Mouse (Mus musculus): ENCODE measurements at regions not wholly inside any gene's neighbourhood (a gene's known extent, or its start where the extent isn't known, plus 50 kb on each side); places are given as distances from the start of the nearest gene placed in this dataset.

- Histone ChIP-seq H3K9me3 (no peaks in the 10 kb centered on the region), H3K4me3 (no peak overlapping the region), H3K27ac (replicated peaks) (no peak overlapping the region), H3K36me3 (no peaks in the 10 kb centered on the region), H3K4me2 (replicated peaks) (no peak overlapping the region), H3K4me1 (no peaks in the 10 kb centered on the region), H3K27me3 (peaks cover 11% of the 10 kb centered on the region), H3K9ac (replicated peaks) (no peak overlapping the region)
- no peak for ATAC-seq (replicated peaks)
- 89% methylated on average over 6 of the region's 6 CpGs for WGBS
These were observed 215.3 kb upstream of the Sulf2 start for GRCm38 (mm10) chr2:166370776-166371175.

- Histone ChIP-seq H3K9ac (replicated peaks) (no peak overlapping the region), H3K27ac (replicated peaks) (no peak overlapping the region), H3K9me3 (no peaks in the 10 kb centered on the region), H3K4me2 (replicated peaks) (no peak overlapping the region), H3K4me3 (no peak overlapping the region), H3K4me1 (peaks cover 19% of the 10 kb centered on the region), H3K36me3 (no peaks in the 10 kb centered on the region), H3K27me3 (peaks cover 43% of the 10 kb centered on the region; the same call in 1 of the 2 replicates)
- 86% methylated on average over 6 of the region's 6 CpGs for WGBS
- ATAC-seq (replicated peaks): no peak
These were observed 206.2 kb upstream of the Sulf2 start for GRCm38 (mm10) chr2:166361645-166362044.

DNA sequence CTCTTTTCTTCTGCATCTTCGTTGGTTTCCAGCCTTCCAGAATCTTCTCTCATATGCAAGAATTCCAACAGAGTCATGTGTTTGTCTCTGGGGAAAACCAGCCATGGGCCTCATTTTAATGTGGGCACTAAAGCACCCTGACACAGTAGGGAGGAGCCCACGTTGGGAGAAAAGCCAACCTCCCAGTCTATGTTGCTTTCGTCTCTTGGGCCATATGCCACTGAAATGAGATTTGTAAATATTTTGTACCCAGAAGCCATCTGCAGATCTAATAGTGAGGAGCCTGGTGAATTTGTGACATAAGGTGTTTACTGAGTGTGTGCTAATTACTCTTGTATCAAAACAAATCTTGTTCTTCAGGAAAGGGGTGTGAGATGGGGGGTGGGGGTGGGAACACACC is 205.3 kb upstream of the Sulf2 start:
- ATAC-seq (replicated peaks): peak; percentile 74
- H3K4me2 ChIP-seq (replicated peaks): no peak overlapping the region
- H3K27ac ChIP-seq (replicated peaks): peak overlapping the region; percentile 77
- no peaks in the 10 kb centered on the region for H3K9me3 ChIP-seq
- H3K27me3 ChIP-seq: peaks cover 43% of the 10 kb centered on the region; the same call in 1 of the 2 replicates
- H3K4me3 ChIP-seq: no peak overlapping the region
- 30% methylated on average over 3 of the region's 3 CpGs for WGBS
- H3K36me3 ChIP-seq: no peaks in the 10 kb centered on the region
- H3K9ac ChIP-seq (replicated peaks): no peak overlapping the region
- peaks cover 23% of the 10 kb centered on the region for H3K4me1 ChIP-seq

GRCm38 (mm10) chr2:166359995-166360394 is 204.5 kb upstream of the Sulf2 start:
- H3K27me3 ChIP-seq: peaks cover 45% of the 10 kb centered on the region
- peaks cover 25% of the 10 kb centered on the region for H3K4me1 ChIP-seq
- H3K4me3 ChIP-seq: no peak overlapping the region
- H3K9ac ChIP-seq (replicated peaks): no peak overlapping the region
- peak; percentile 69 for ATAC-seq (replicated peaks)
- 15% methylated on average over 13 of the region's 13 CpGs for WGBS
- no peaks in the 10 kb centered on the region for H3K9me3 ChIP-seq
- H3K27ac ChIP-seq (replicated peaks): peak overlapping the region; percentile 77
- H3K4me2 ChIP-seq (replicated peaks): no peak overlapping the region
- no peaks in the 10 kb centered on the region for H3K36me3 ChIP-seq

DNA sequence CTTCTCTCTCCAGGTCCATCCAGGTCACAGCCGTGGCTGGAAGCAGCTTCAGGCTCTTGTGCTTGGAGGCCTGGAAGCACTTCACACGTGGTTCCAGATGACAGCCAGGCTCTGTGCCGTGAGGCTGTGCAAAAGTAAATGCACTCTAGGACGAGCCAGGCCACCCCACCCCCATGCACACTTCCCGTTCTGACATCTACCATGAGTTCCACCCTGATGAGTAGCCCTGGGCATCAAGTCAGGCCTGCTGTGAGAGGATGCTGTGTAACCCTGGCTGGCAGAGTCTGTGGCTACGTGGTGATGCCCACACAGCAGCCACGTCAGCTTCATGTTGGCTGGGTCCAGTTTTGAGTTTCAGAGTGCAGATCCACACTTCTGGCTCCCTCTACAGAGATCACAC is 202.4 kb upstream of the Sulf2 start:
- Histone ChIP-seq H3K9ac (replicated peaks) (no peak overlapping the region), H3K36me3 (no peaks in the 10 kb centered on the region), H3K27me3 (peaks cover 49% of the 10 kb centered on the region), H3K4me2 (replicated peaks) (no peak overlapping the region), H3K9me3 (no peaks in the 10 kb centered on the region), H3K4me3 (no peak overlapping the region), H3K4me1 (peaks cover 34% of the 10 kb centered on the region), H3K27ac (replicated peaks) (no peak overlapping the region)
- ATAC-seq (replicated peaks): no peak
- WGBS: 68% methylated on average over 7 of the region's 7 CpGs

GRCm38 (mm10) chr2:166355944-166356343 is 200.5 kb upstream of the Sulf2 start:
- Histone ChIP-seq H3K27ac (replicated peaks) (no peak overlapping the region), H3K27me3 (peaks cover 58% of the 10 kb centered on the region), H3K4me2 (replicated peaks) (no peak overlapping the region), H3K4me3 (no peak overlapping the region), H3K9me3 (no peaks in the 10 kb centered on the region), H3K4me1 (peaks cover 29% of the 10 kb centered on the region), H3K9ac (replicated peaks) (no peak overlapping the region), H3K36me3 (no peaks in the 10 kb centered on the region)
- 45% methylated on average over 7 of the region's 7 CpGs for WGBS
- ATAC-seq (replicated peaks): no peak

DNA sequence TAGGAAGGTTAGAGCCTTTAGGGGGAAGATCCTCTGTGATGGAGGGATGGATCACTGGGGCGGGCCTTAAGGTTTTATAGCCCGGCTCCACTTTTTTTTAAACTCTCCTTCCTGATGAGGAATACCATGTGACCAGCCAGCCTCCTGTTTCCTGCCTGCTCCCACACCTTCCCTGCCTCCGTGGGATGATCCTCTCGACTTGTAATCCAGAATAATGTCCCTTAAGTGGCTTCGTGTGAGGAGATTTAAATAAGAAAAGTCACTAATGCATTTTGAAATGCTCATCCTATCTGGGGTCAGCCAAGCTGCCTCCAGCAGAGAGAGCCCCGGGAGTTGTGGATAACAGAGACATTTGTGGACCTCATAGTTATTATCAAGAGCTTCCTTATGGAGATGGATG is 200.0 kb upstream of the Sulf2 start:
- WGBS: 62% methylated on average over 6 of the region's 6 CpGs
- Histone ChIP-seq H3K4me2 (replicated peaks) (no peak overlapping the region), H3K9ac (replicated peaks) (no peak overlapping the region), H3K9me3 (no peaks in the 10 kb centered on the region), H3K4me1 (peaks cover 24% of the 10 kb centered on the region), H3K27ac (replicated peaks) (no peak overlapping the region), H3K27me3 (peaks cover 62% of the 10 kb centered on the region), H3K36me3 (no peaks in the 10 kb centered on the region), H3K4me3 (no peak overlapping the region)
- ATAC-seq (replicated peaks): no peak

GRCm38 (mm10) chr2:166354391-166354790 is 198.9 kb upstream of the Sulf2 start:
- WGBS: 90% methylated on average over 4 of the region's 4 CpGs
- H3K4me1 ChIP-seq: peaks cover 15% of the 10 kb centered on the region
- H3K9me3 ChIP-seq: no peaks in the 10 kb centered on the region
- H3K27ac ChIP-seq (replicated peaks): no peak overlapping the region
- no peak overlapping the region for H3K4me2 ChIP-seq (replicated peaks)
- no peak overlapping the region for H3K9ac ChIP-seq (replicated peaks)
- peaks cover 63% of the 10 kb centered on the region for H3K27me3 ChIP-seq
- H3K4me3 ChIP-seq: no peak overlapping the region
- no peak for ATAC-seq (replicated peaks)
- no peaks in the 10 kb centered on the region for H3K36me3 ChIP-seq

- Histone ChIP-seq H3K9me3 (no peaks in the 10 kb centered on the region), H3K27me3 (peaks cover 59% of the 10 kb centered on the region), H3K27ac (replicated peaks) (no peak overlapping the region), H3K4me1 (peaks cover 15% of the 10 kb centered on the region), H3K4me2 (replicated peaks) (no peak overlapping the region), H3K36me3 (no peaks in the 10 kb centered on the region), H3K4me3 (no peak overlapping the region), H3K9ac (replicated peaks) (no peak overlapping the region)
- WGBS: 49% methylated on average over 12 of the region's 12 CpGs
- ATAC-seq (replicated peaks): peak; percentile 66; the same call in 1 of the 2 replicates
These were observed 198.1 kb upstream of the Sulf2 start for GRCm38 (mm10) chr2:166353447-166354111.

DNA sequence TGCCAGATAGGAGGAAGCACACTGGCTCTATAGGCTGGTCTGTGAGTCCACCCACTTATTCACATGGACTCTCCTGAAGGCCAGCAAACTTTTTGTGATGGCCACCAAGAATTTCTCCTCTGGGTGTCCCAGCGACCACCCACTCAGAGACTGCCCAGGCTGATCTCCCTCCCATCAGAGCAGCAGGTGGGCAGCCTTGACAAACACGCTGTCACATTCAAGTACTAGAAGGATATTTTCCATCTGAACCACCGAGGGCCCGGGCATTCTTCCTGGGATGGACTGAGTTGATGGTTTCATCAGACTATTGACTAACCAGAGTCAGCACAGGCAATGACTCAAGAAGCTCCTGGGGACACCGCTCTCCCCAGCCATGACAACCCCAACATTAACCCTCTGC is 196.5 kb upstream of the Sulf2 start:
- no peak overlapping the region for H3K4me2 ChIP-seq (replicated peaks)
- H3K4me1 ChIP-seq: peaks cover 19% of the 10 kb centered on the region
- H3K27me3 ChIP-seq: peaks cover 53% of the 10 kb centered on the region
- no peak overlapping the region for H3K9ac ChIP-seq (replicated peaks)
- H3K36me3 ChIP-seq: no peaks in the 10 kb centered on the region
- 88% methylated on average over 5 of the region's 5 CpGs for WGBS
- H3K27ac ChIP-seq (replicated peaks): no peak overlapping the region
- H3K4me3 ChIP-seq: no peak overlapping the region
- H3K9me3 ChIP-seq: no peaks in the 10 kb centered on the region
- no peak for ATAC-seq (replicated peaks)

DNA sequence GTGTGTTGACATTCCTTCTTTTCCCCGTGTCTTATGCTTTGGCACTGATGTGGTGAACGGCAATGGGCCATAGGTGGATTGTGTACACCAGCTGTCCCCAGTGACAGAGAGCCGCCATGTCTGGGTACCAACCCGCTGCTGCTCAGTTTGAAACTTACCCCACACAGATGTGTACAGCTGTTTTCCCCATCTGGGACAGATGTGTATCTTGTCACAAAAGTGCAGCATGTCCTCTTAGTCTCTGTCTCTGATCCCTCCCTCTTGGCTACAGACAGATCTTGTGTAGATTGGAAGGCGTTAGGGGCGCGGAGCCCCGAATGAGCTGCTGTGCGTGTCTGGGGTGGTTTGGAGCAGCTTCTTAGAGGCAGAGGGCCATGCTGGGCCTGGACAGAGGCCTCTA is 196.1 kb upstream of the Sulf2 start:
- ATAC-seq (replicated peaks): no peak
- no peaks in the 10 kb centered on the region for H3K36me3 ChIP-seq

DNA sequence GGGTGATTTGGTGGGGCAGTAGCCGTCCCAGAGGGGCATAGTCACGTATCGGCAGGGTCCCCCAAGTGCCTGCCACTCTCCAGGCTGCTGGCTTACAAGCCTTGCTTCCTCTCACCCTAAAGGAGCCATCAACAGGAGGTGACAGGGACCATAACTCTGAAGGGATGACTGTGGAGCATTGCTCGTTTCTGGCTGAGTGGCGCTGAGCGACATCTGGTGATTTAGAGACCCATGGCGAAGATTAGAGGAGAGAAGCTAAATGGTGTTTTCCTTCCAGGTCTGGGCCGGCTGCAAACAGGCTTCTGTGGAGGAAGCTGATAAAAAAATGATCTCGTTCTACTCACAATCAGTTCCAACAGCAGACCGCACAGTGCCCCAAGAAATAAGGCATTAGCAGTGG is 193.2 kb upstream of the Sulf2 start:
- Histone ChIP-seq H3K4me1 (peaks cover 20% of the 10 kb centered on the region), H3K4me3 (no peak overlapping the region), H3K27ac (replicated peaks) (no peak overlapping the region), H3K36me3 (no peaks in the 10 kb centered on the region), H3K9me3 (no peaks in the 10 kb centered on the region), H3K4me2 (replicated peaks) (no peak overlapping the region), H3K27me3 (peaks cover 59% of the 10 kb centered on the region; the same call in 1 of the 2 replicates), H3K9ac (replicated peaks) (no peak overlapping the region)
- no peak for ATAC-seq (replicated peaks)
- 70% methylated on average over 10 of the region's 10 CpGs for WGBS

More for the DNA sequence above, 196.1 kb upstream of the Sulf2 start:
- 87% methylated on average over 9 of the region's 9 CpGs for WGBS
- Histone ChIP-seq H3K27me3 (peaks cover 53% of the 10 kb centered on the region), H3K9ac (replicated peaks) (no peak overlapping the region), H3K4me3 (no peak overlapping the region), H3K9me3 (no peaks in the 10 kb centered on the region), H3K27ac (replicated peaks) (no peak overlapping the region), H3K4me1 (peaks cover 23% of the 10 kb centered on the region), H3K4me2 (replicated peaks) (no peak overlapping the region)

All from forebrain, embryonic 15.5 days (tissue).